Mouse (Mus musculus) skeletal muscle tissue, postnatal 0 days (tissue): ENCODE measurements around the gene Gm10413. TPM values are rescaled to one million over a fixed set of nuclear protein-coding genes. Genes with fewer than 3 reads are reported as not detected.

Source experiments
- polyA plus RNA-seq: library from polyadenylated mRNA; unstranded; fragments of >200 nt; fragmentation: Nextera tagmentation; extraction: Ambion mirVana; gene quantifications from 2 replicates; pipeline ENCODE4 v1.2.1, GENCODE M21; 2015

Gene Gm10413
- not detected in 2 replicates for polyA plus RNA-seq

GRCm38 (mm10) chr14:3394793-3395192 lies at the start of gene Gm10413:
Gene Gm10413 (plus strand): TSS chr14:3395093.

GRCm38 (mm10) chr14:3412314-3412713 lies 17.4 kb downstream of the Gm10413 start, which contains the start of gene Gm10409:
Gene Gm10409 (plus strand): TSS chr14:3412614.

DNA sequence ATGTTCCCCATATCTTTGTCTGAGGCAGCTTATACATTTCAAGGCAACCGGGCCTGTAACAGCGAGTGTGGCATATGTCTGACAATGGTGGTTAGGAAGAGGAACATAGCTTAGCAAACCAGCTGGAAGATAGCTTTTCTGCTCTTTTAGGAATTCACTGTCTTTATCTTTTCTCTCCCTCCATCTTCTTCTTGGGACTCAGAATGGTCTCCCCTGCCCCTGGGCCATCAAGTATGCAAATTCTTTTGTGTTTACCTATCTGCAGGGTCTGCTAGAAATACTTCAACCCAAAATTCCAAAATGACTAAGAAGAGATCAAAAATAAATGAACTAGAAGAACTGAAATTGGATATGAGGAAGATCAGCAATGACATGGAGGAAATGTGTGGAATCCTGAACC lies 32.9 kb downstream of the Gm10413 start, which contains the start of gene Gm3005:
Gene Gm3005 (plus strand): TSS at position 301 of the 400 bp plus-strand sequence.

GRCm38 (mm10) chr14:3449079-3449478 lies 54.2 kb downstream of the Gm10413 start, which contains the start of gene Gm10408:
Gene Gm10408 (plus strand): TSS chr14:3449379.

Other genes starting within 250 kb of the Gm10413 start
- not detected in 2 replicates for gene Gm5795, start 206.8 kb upstream of the Gm10413 start, polyA plus RNA-seq
- 1.5 and 1.7 TPM in 2 replicates for gene D830030K20Rik, start 186.6 kb upstream of the Gm10413 start, polyA plus RNA-seq
- gene Gm2956, start 62.5 kb upstream of the Gm10413 start, polyA plus RNA-seq: not detected in 2 replicates
- gene Gm10409, start 17.5 kb downstream of the Gm10413 start, polyA plus RNA-seq: 0.36 and 0.55 TPM in 2 replicates
- not detected in 2 replicates for gene Gm3005, start 33.0 kb downstream of the Gm10413 start, polyA plus RNA-seq
- not detected in 2 replicates for gene Gm10408, start 54.3 kb downstream of the Gm10413 start, polyA plus RNA-seq
- gene Gm3012, start 239.4 kb downstream of the Gm10413 start, polyA plus RNA-seq: not detected in 2 replicates